Mouse (Mus musculus): Measurements from ENCODE around the gene Ddx19b.
"Not testable (repeated sequence)": the region's sequence is repeated elsewhere in the genome, so short reads cannot be mapped to it uniquely, and the experiment has no call there.

Ddx19b gene

DNA sequence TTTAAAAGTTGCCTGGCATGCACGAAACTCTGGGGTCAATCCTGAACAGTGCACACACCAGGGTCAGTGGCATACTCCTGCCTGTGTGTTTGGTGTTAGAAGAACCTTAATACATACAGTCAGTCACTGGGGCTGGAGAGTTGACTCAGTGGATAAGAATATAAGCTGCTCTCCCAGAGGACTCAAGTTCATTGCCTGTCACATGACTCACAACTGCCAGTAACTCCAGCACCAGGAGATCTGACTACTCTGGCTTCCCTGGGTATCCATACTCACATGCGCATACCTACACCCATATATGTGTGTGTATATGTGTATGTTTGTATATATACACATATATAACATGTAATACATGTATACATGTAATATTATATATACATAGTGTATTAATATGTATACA, 68.5 kb downstream of the Ddx19b start:
- DNase-seq (ENCODE audit: low spot score): no peak

DNA sequence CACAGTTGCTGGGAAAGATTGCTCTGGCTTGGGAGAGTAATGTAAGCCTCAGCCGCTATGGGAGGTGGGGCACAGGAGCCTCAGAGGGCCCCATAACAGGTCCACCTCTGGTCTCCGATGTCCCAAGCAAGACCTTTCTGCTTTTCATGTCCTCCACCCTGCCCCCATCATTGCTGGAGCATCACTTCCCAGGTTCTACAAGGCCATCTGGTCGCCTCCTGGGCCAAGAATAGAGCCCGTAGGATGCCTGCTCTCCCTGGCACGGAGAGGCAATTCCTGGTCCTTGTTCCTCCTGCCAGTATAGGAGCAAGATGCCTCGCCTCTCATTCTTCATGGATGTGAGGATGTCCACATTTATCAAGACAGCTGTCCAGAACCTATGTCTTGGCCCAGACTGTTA, 71.6 kb downstream of the Ddx19b start:
- DNase-seq (ENCODE audit: low spot score): no peak

DNA sequence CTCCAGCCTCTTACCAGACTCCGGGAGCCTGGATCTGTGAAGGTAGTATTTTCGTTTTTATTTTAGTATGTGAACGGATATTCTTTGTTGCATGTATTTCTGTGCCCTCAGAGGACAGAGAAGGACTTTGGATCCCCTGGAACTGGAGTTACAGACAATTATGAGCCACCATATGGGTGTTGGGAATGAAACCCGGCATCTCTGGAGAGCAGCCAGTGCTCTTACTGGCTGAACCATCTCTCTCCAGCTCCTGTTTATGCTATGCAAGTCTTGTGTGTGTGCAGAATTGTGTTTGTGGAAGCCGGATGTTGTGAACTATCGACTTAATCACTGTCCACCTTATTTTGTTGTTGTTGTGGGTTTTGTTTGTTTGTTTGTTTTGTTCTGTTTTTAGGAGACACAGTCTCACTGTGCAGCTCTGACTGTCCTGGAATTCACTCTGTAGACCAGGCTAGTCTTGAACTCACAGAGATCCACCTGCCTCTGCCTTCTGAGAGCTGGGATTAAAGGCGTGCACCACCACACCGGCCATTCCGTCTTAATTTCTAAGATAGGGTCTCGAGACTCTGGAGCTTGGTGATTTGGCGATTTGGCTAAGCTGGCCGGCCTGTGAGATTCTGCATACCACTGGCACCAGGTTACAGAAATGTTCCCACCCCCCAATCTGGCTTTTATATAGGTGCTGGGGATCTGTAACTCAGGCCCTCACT, 72.3 kb downstream of the Ddx19b start:
- no peak for DNase-seq (ENCODE audit: low spot score)

DNA sequence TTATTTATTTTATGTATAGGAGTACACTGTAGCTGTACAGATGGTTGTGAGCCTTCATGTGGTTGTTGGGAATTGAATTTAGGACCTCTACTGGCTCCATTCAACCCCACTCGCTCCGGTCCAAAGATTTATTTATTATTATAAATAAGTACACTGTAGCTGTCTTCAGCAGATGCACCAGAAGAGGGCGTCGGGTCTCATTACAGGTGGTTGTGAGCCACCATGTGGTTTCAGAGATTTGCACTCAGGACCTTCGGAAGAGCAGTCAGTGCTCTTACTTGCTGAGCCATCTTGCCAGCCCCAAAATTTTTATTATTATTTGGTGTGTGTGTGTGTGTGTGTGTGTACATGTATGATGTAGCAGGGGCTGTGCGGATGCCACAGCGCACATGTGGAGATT, 73.0 kb downstream of the Ddx19b start:
- DNase-seq (ENCODE audit: low spot score): not testable (repeated sequence)

DNA sequence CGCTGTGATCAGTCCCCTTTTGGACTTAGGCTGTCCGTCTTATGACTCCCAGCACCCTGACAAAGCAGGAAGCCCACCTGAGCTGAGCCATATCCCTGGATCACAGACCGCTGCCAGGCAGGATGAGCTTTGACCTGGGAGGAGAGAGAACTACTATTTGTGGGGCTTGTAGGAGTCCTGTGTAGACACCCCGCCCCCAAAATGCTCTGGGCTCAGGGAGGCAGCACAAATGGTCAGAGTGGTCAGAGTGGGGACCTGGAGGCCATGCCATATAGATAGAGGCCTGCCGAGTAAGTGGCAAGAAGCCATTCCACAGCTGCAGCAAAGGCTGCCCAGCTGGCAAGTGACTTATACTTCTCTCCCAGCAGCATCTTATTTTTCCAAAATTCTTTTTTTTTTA, 73.4 kb downstream of the Ddx19b start:
- no peak for DNase-seq (ENCODE audit: low spot score)

DNA sequence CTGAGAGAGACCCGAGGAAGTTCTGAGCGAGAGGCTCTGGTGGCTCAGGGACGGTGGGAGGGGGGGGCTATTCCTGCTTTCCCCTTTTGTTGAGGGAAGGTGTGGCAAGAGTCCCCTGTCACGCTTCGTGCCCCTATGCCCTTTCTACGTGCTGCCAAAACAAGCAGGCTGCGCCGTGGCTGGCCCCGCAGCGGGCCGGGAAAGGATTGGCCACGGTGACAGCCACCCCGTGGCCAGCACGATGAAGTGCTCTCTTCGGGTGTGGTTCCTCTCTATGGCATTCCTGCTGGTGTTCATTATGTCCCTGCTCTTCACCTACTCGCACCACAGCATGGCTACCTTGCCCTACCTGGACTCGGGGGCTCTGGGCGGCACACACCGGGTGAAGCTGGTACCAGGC, 74.1 kb downstream of the Ddx19b start:
- DNase-seq (ENCODE audit: low spot score): no peak

DNA sequence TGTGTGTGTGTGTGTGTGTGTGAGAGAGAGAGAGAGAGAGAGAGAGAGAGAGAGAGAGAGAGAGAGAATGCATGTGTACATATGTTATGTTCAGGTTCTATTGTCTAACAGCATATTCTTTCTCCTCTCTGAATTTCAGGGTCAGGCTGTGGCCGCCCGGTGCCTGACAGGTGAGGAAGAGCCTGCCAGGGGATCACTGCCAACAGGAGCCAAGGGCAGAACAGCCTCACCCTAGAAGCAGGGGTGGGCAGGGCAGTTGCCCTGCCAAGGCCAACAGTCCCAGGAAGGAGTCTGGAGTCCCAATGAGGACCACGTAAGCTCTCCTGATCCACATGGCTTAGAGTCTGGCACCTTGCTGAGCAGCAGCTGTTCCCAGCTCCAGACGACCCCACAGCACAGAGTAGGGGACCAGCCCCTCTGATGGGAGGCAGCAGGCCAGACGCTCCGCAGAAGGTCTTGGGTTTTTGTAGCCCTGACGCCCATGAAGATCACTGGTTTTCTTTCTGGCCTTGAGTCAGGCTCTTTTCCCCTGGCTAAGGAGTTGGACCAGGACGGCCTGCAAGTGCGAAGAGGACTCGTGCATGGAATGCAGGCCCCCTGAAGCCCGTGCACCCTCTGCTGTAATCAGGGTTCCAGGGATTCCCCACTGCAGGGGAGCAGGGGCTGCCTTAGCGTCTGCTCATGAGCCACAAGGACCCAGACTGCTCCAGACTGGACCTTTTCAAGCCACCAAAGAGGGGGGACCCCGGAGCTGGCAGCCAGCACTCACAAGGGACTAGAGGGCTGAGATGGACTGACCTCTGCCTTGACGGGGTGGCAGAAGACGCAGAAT, 74.7 kb downstream of the Ddx19b start:
- no peak for DNase-seq (ENCODE audit: low spot score)

DNA sequence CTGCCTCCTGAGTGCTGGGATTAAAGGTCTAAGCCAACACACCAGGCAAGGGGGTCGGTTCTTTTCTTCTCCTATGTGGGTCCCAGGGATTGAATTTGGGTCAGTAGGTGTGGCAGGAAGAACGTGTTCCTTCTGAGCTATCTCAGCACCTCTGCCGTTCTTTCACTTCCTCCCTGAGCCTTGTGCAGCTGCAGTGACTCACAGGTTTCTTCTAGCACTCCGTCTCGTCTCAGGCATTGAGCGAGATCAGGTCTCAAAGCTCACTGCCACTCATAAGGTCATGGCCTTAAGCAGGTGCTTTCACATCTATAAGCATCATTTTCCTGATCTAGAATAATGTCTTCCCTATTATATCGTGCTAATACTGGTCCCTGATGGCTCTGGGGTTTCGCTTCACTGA, 76.8 kb downstream of the Ddx19b start:
- DNase-seq (ENCODE audit: low spot score): no peak

Measured in lung, postnatal 25 days (tissue).